Mouse (Mus musculus): ENCODE data around the gene Gm10282.

Gm10282 gene

DNA sequence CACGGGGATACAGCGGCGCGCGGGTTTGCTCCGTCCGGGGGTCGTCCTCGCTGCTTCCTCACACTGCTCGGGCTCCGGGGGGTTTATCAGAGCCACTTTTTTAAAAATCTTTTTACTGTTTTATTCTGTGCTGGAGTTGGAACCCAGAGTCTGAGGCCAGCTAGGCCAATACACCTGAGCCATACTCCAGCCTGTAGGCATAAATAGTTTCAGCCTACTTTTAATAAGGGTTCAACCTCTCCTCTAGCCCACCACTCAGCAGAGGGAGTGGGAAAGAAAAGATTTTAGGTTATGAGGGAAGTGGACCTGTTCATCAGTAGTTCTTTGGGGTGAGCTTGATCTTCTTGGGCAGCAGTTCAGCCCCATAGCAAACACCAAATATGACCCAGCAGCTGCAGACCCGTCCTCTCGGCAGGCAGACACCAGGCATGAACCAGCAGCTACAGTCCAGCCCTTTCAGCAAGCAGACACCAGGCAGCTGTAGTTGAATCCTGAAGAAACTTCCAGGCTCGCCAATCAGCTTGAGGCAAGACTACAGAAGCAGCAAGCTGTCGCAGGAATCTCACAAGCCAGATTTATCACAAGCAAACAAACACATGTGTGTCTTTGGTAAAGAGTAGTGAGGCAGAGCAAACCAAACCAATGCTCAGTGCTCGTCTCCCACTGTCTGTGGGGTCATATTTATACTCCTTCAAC is at the start of gene Gm10282:
Gene Gm10282 (minus strand): TSS at position 51 of the 696 bp plus-strand sequence.
- no peak for DNase-seq

GRCm38 (mm10) chr8:72354272-72354671 is 49.2 kb upstream of the Gm10282 start:
- DNase-seq = no peak

DNA sequence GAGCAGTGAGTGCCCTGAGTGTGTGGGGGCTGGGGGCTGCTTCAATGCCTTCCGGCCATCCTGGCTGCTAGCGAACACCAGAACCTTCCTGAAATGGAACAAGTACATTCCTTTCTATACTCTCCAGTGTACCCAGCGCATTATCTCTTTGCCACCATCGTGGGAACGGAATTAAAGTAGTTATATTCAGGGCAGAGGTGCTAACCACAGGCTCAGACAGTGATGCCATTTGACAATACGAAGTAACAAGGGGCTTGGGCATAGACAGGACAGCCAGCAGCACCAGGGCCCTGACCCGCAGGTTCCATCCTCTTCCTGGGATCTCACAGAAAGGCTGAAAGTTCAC is 48.6 kb upstream of the Gm10282 start:
- no peak for DNase-seq

- no peak for DNase-seq
These were observed 48.1 kb upstream of the Gm10282 start for GRCm38 (mm10) chr8:72352951-72353699.

DNA sequence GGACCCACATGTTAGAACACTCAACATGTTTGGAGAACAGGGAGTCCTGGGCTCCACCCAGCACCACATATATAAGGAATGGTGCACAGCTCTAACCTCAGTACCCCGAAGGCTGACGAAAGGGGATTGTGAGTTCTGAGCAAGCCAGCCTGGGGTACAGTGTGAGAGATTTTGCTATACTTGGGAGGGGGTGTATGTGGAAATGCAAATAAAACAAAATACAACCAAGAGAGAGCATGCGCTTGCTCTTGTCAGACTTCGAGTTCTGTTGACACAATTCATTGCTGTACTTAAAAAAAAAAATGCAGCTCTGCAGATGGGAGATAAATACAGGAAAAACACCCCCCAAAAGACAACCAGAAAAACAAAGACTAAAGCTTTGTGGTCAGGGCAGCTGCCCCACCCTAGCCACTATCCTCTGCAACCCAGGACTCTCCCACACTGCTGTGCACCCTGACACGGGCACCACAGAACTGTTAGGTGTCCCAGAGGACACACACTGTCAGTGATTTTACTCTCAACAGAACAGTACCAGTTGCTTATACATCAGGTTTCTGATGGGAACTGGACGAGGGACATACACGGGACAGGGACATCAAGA is 46.4 kb upstream of the Gm10282 start:
- DNase-seq = no peak

GRCm38 (mm10) chr8:72350727-72351126 is 45.7 kb upstream of the Gm10282 start:
- no peak for DNase-seq

- DNase-seq = no peak
These were observed 44.8 kb upstream of the Gm10282 start for GRCm38 (mm10) chr8:72349838-72350237.

DNA sequence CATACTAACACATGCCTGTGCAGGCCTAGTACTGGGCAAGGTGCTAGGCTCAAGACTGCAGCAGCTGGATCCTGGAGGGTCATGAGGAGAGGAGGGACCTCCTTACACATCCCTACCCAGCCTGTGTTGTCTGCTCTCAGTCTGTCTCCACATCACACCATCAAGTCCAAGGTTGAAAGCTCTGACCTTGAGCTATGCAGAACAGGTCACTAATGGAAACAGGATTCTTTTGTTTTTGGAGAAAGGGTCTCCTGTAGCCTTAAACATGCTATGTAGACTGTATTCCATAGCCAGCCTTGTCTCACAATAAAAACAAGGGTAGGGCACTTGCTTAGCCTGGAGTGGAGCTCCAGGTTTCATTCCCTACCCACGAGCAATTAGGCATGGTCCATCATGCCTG is 43.9 kb upstream of the Gm10282 start:
- no peak for DNase-seq

DNA sequence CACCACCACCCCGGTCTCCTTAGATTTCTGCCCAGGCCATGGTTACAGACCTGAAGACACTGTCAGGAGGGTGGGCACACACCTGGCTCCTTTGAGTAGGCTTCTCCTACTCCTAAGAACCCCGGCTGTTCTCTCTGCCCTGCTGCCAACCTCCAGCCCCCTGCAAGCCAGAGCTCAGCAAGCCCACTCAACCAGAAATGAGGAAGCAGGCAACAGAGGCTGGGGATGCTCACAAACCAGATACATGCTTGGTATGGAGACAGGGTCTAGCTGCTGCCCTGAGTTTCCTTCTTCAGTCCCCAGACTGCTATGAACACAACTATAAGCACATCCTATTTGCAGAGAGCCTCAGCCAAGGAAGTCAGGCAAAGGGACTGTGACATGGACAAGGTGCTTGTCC is 43.1 kb upstream of the Gm10282 start:
- DNase-seq = no peak

DNA sequence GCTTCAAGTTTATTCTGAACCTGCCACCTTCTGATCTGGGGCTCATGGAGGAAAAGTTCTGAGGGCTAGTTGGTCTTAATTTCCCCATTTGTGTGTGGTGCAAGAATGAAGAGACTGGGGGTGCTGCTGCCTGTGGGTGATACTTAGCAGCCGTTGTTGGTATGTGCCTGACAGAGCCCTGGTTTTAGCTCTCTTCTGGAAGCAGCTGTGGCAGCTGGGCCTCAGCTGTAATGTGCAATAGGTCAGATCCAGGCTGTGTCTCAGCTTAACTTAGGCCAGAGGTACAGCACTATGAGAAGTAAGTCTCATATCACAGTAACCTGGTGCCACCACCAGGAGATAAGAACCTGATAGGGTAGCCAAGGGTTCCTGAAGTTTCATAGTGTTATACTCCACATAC is 42.5 kb upstream of the Gm10282 start:
- DNase-seq = no peak

DNA sequence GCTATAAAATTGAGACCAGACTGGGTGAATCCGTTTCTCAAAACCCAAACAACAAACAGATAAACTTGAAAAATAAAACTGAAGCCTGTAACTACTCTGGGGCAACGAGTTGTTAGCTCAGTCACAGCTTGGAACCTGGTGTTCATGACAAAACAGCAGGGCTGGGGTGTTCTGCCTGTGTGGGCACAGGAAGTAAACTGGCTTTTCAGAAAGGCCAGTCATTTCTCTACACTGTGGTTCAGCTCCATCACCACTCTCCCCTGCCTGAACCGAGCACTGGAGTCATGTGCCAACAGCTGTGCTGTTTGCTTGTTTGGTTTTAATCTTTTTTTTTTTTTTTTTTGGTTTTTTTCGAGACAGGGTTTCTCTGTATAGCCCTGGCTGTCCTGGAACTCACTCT is 38.7 kb upstream of the Gm10282 start:
- DNase-seq = no peak

- DNase-seq = no peak
These were observed 37.7 kb upstream of the Gm10282 start for GRCm38 (mm10) chr8:72342556-72343300.

GRCm38 (mm10) chr8:72337034-72337433 is 32.0 kb upstream of the Gm10282 start:
- DNase-seq = no peak

DNA sequence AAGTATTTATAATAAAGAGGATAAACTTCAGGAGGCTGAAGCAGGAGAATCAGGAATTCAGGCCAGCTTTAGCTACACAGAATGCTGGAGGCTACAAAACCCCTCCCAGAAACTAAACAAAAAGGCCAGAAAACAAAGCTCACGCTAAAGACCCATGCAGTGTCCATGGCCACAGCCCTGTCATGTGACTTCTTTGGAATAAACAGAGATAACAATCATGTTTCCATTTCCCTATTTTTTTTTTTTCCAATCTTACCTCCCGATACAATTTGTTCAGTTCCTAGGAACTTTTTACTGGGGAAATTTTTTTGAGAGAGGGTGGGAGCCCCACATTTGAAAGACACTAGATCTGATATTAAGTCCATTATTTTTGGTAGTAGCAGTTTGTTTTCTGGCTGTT is 31.2 kb upstream of the Gm10282 start:
- no peak for DNase-seq

- DNase-seq = no peak
These were observed 29.1 kb upstream of the Gm10282 start for GRCm38 (mm10) chr8:72334144-72334641.

- DNase-seq = no peak
These were observed 28.5 kb upstream of the Gm10282 start for GRCm38 (mm10) chr8:72333429-72334143.

GRCm38 (mm10) chr8:72331631-72332030 is 26.6 kb upstream of the Gm10282 start:
- DNase-seq = no peak

GRCm38 (mm10) chr8:72330806-72331516 is 25.9 kb upstream of the Gm10282 start:
- no peak for DNase-seq

- no peak for DNase-seq
These were observed 24.1 kb upstream of the Gm10282 start for GRCm38 (mm10) chr8:72329116-72329515.

DNA sequence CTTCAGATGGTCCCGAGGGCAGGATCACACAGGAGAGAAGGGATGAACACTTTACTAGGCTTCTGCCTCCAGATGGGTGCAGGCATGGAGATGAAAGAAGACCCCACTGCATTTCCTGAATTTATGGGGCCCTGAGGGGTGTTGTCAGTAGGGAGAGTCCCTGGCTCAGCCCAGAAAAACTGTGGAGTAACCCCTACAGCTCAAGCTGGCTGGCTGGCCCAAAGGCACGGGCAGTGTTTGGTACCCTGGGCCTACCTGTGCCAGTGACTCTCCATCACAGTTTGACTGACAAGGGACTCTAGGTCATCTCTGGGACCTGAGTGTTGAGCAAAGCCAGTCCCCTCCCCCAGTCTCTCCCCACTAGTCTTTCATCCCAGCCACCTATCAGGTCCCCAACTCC is 19.6 kb upstream of the Gm10282 start:
- DNase-seq = no peak

DNA sequence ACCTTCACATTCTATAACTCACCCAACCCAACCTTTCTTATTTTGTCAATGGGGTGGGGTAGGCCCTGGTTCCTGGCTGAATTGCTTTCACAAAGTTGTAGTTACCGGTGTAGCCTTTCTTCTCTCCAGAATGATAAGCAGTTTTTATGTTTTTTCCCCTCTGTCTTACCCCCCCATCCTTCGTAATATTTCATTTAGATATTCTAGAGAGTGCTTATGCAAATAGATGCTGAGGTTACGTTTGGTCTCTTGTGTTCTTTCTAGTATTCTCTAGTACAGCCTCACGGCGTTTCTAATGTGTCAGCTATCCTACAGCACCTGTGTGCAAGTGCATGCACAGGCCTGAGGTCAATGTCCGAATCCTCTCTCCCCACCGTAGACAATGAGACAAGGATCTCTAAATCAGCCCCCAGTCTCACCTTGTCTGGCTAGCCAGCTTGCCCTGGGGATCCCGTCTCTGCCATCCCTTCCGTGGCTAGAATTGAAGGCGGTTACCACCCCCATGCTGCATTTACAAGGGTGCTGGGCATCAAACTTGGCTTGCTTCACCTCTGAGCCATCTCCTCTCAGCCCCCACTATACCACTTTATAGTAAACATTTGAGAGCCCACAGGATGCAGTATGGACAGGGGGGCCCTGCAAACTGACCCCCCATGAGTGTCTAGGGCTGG is 19.1 kb upstream of the Gm10282 start:
- no peak for DNase-seq
